Mouse (Mus musculus): Measurements from ENCODE around the gene Gm20388.

- TF ChIP-seq POLR2A (IDR thresholded peaks at IDR 0.05; ENCODE audit: borderline replicate concordance, insufficient read depth, low read length) (no peak), CTCF (IDR thresholded peaks at IDR 0.05; ENCODE audit: borderline replicate concordance, insufficient read depth, low read depth, low read length) (no peak)
Measured at GRCm38 (mm10) chr8:124323356-124323755, 4412.7 kb downstream of the Gm20388 start.
